Mouse (Mus musculus) splenic B cell, adult 2 months (primary cell): ENCODE results near the gene 0610012G03Rik.

Source experiments
- DNase-seq: peaks from one replicate; pipeline ENCODE4 v3.0.0-alpha.2; 2011; ENCODE audit warnings: low read depth, low spot score
- H3K27me3 ChIP-seq: 2 replicates; pipeline ENCODE4 v1.6.1; 2012; ENCODE audit warnings: mild to moderate bottlenecking, low read length, moderate library complexity, mixed read lengths; ENCODE audit not compliant: control insufficient read depth, poor library complexity, insufficient read depth, severe bottlenecking
- H3K36me3 ChIP-seq: 2 replicates; pipeline ENCODE4 v1.6.1; 2012; ENCODE audit warnings: mild to moderate bottlenecking, low read length, moderate library complexity, mixed read lengths; ENCODE audit not compliant: control insufficient read depth, poor library complexity, insufficient read depth, severe bottlenecking

The 0610012G03Rik gene

GRCm38 (mm10) chr16:31910281-31910847, 37.9 kb downstream of the 0610012G03Rik start:
- DNase-seq: no peak

GRCm38 (mm10) chr16:31908959-31909358, 39.3 kb downstream of the 0610012G03Rik start:
- H3K36me3 ChIP-seq: no peaks in the 10 kb centered on the region
- DNase-seq: no peak
- no peaks in the 10 kb centered on the region for H3K27me3 ChIP-seq

More at GRCm38 (mm10) chr16:31910281-31910847, 37.9 kb downstream of the 0610012G03Rik start:
- Histone ChIP-seq H3K36me3 (no peaks in the 10 kb centered on the region), H3K27me3 (no peaks in the 10 kb centered on the region)

- no peaks in the 10 kb centered on the region for H3K36me3 ChIP-seq
- no peak for DNase-seq
- H3K27me3 ChIP-seq: no peaks in the 10 kb centered on the region
Observed at GRCm38 (mm10) chr16:31906896-31907295, 41.4 kb downstream of the 0610012G03Rik start.

- Histone ChIP-seq H3K36me3 (no peaks in the 10 kb centered on the region), H3K27me3 (no peaks in the 10 kb centered on the region)
- no peak for DNase-seq
Observed at GRCm38 (mm10) chr16:31905891-31906825, 42.1 kb downstream of the 0610012G03Rik start.

- peak; percentile 21 for DNase-seq
- no peaks in the 10 kb centered on the region for H3K27me3 ChIP-seq
- no peaks in the 10 kb centered on the region for H3K36me3 ChIP-seq
Observed at GRCm38 (mm10) chr16:31905331-31905730, 43.0 kb downstream of the 0610012G03Rik start.

- no peaks in the 10 kb centered on the region for H3K27me3 ChIP-seq
- DNase-seq: no peak
- H3K36me3 ChIP-seq: no peaks in the 10 kb centered on the region
Observed at GRCm38 (mm10) chr16:31903239-31903638, 45.1 kb downstream of the 0610012G03Rik start.

GRCm38 (mm10) chr16:31901886-31902285, 46.4 kb downstream of the 0610012G03Rik start:
- no peak for DNase-seq
- Histone ChIP-seq H3K36me3 (no peaks in the 10 kb centered on the region), H3K27me3 (no peaks in the 10 kb centered on the region)

GRCm38 (mm10) chr16:31898546-31899326, 49.6 kb downstream of the 0610012G03Rik start:
- Histone ChIP-seq H3K36me3 (no peaks in the 10 kb centered on the region), H3K27me3 (no peaks in the 10 kb centered on the region)
- DNase-seq: no peak
